Mouse (Mus musculus) limb, embryonic 15.5 days (tissue): ENCODE data around the gene Tmc4. TPM values are rescaled to one million over a fixed set of nuclear protein-coding genes. Genes with fewer than 3 reads are reported as not detected.

Experiments used
- ATAC-seq: fragments of 200-750 bp; cut with Nextera tagmentation; 2 replicates; pipeline ENCODE4 v1.8.0; 2017; ENCODE audit warnings: low read depth, moderate TSS enrichment; ENCODE audit not compliant: insufficient number of reproducible peaks, low FRiP score, low TSS enrichment
- H3K27ac ChIP-seq: fragments of 300-500 bp; sonication (generic); 2 replicates; pipeline ENCODE4 v1.5.1; 2015; ENCODE audit warnings: moderate library complexity, mild to moderate bottlenecking, inconsistent platforms
- H3K27me3 ChIP-seq: fragments of 300-500 bp; sonication (generic); 2 replicates; pipeline ENCODE4 v1.6.1; 2015; ENCODE audit warnings: inconsistent platforms
- H3K36me3 ChIP-seq: fragments of 300-500 bp; sonication (generic); 2 replicates; pipeline ENCODE4 v1.6.1; 2015; ENCODE audit warnings: inconsistent platforms
- H3K4me1 ChIP-seq: fragments of 300-500 bp; sonication (generic); 2 replicates; pipeline ENCODE4 v1.6.1; 2015; ENCODE audit warnings: inconsistent platforms
- H3K4me2 ChIP-seq: fragments of 300-500 bp; sonication (generic); 2 replicates; pipeline ENCODE4 v1.6.1; 2015; ENCODE audit warnings: mild to moderate bottlenecking, inconsistent platforms
- H3K4me3 ChIP-seq: fragments of 300-500 bp; sonication (generic); 2 replicates; pipeline ENCODE4 v1.5.1; 2015; ENCODE audit warnings: mild to moderate bottlenecking, inconsistent platforms
- H3K9ac ChIP-seq: fragments of 300-500 bp; sonication (generic); 2 replicates; pipeline ENCODE4 v1.6.1; 2015; ENCODE audit warnings: inconsistent platforms
- H3K9me3 ChIP-seq: fragments of 300-500 bp; sonication (generic); 2 replicates; pipeline ENCODE4 v1.6.1; 2016; ENCODE audit warnings: inconsistent platforms
- WGBS: fragments of 180-500 bp; shearing (Covaris S2); methylation state at CpG from one replicate; pipeline ENCODE4 v1.1.7; 2015; 5-methylcytosine and 5-hydroxymethylcytosine counted together
- polyA plus RNA-seq: library from polyadenylated mRNA; unstranded; fragments of >200 nt; fragmentation: Nextera tagmentation; extraction: Ambion mirVana; gene quantifications from 2 replicates; pipeline ENCODE4 v1.2.1, GENCODE M21; 2015

Gene Tmc4
- polyA plus RNA-seq, 1 experiment from 2014 or later: 7.0 TPM

DNA sequence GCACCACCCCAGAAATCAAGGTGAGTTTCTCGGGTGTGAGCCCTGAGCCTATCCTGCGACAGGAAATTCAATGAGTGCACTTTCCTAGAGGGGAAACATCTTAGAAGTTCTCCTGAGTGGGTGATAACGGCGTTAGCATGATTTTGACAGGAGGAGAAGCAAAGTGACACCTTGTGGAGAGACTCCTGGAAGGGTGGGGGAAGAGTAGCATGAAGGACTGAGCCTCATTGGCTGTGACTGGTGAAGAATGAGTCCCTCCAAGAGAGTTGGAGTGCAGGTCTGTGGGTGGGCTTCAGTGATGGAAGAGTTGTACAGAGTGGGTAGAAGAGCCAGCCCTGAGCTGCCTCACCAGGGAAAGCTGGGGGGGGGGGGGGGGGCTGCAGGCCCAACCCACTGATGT is 20.4 kb downstream of the Tmc4 start:
- no peak overlapping the region for H3K9ac ChIP-seq
- no peak overlapping the region for H3K4me3 ChIP-seq
- H3K4me1 ChIP-seq: no peaks in the 10 kb centered on the region
- no peak overlapping the region for H3K27ac ChIP-seq
- H3K36me3 ChIP-seq: peaks cover 99% of the 10 kb centered on the region
- WGBS: 89% methylated on average over 4 of the region's 4 CpGs
- no peaks in the 10 kb centered on the region for H3K9me3 ChIP-seq
- no peak for ATAC-seq
- H3K27me3 ChIP-seq: no peaks in the 10 kb centered on the region
- no peak overlapping the region for H3K4me2 ChIP-seq

DNA sequence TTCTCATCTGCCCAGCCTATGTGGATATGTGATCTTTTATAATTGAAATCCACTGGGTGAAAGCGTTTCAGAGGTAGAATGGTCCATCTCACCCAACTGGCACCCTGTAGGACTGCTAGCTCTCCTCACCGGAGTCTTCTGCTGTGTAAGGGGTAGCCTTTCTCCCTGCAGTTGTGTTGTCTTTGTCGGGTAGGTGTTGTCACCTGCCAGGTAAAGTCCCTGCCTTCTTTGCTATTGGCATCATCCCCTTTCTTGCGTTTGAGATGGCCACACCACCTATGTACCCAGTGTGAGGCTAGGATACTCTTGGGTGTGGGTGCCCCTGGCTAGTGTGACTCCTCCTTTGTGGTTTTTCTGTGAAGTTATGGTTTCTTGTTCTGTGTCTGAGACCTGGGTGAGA is 30.7 kb downstream of the Tmc4 start:
- ATAC-seq: no peak
- H3K4me2 ChIP-seq: peak overlapping the region; percentile 58
- 56% methylated on average over 4 of the region's 4 CpGs for WGBS
- peaks cover 32% of the 10 kb centered on the region for H3K4me1 ChIP-seq
- H3K27ac ChIP-seq: no peak overlapping the region
- no peaks in the 10 kb centered on the region for H3K9me3 ChIP-seq
- no peaks in the 10 kb centered on the region for H3K27me3 ChIP-seq
- peaks cover 25% of the 10 kb centered on the region for H3K36me3 ChIP-seq
- H3K4me3 ChIP-seq: peak overlapping the region; percentile 94
- H3K9ac ChIP-seq: peak overlapping the region; percentile 100

DNA sequence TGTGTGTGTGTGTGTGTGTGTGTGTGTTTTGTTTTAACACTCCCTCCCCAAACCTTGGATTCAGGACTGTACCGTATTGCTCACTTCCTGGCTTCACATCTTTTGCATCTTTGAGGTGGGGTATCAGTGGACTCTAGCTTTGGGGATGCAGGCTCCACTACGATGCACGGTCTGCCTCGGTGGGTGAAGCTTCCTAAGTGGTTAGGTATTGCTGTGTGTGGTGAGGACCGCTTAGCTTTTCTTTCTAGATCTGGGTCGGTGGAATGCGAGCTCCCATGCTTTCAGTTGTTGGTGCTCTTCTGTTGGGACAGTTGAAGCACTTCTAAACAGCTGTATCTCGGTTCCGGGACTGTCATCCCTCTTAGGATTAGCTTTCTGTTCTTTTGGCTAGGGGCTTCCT is 31.2 kb downstream of the Tmc4 start:
- Histone ChIP-seq H3K36me3 (peaks cover 25% of the 10 kb centered on the region), H3K9me3 (no peaks in the 10 kb centered on the region), H3K27ac (peak overlapping the region; percentile 99), H3K4me2 (peak overlapping the region; percentile 58), H3K9ac (peak overlapping the region; percentile 100), H3K4me3 (peak overlapping the region; percentile 94), H3K27me3 (no peaks in the 10 kb centered on the region), H3K4me1 (peaks cover 32% of the 10 kb centered on the region)
- no peak for ATAC-seq
- WGBS: 13% methylated on average over 9 of the region's 9 CpGs

DNA sequence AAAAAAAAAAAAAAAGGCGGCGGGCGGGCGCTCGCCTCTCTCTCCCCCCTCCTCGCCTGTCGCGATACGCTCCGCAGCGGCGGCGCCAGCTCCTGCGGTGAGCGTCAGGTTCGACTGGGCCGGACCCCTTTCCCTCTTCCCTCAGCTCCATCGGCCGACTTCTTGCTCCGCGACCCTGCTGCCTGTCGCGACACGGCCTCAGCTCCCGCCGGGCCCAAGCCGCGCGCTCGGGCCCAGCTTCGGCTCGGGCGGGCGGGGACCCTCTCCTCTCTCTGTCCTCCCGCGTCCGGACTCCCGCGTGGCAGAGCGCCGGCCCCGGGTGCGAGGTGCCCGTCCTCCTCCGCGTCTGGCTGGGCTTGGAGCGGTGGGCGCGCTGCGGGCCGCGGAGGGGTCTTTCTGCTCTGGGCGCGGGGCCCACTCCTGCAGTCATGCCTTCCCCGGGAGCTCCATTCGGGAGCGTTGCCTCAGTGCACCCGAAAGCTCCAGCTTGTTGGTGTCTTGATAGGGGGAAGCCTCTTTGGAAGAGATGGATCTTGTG is 31.8 kb downstream of the Tmc4 start:
- H3K9ac ChIP-seq: peak overlapping the region; percentile 100
- peak overlapping the region; percentile 58 for H3K4me2 ChIP-seq
- whole genome bisulfite sequencing: 0% methylated on average over 56 of the region's 58 CpGs
- H3K27ac ChIP-seq: peak overlapping the region; percentile 99
- peaks cover 32% of the 10 kb centered on the region for H3K4me1 ChIP-seq
- no peak for ATAC-seq
- H3K9me3 ChIP-seq: no peaks in the 10 kb centered on the region
- peaks cover 25% of the 10 kb centered on the region for H3K36me3 ChIP-seq
- H3K4me3 ChIP-seq: peak overlapping the region; percentile 94
- H3K27me3 ChIP-seq: no peaks in the 10 kb centered on the region

DNA sequence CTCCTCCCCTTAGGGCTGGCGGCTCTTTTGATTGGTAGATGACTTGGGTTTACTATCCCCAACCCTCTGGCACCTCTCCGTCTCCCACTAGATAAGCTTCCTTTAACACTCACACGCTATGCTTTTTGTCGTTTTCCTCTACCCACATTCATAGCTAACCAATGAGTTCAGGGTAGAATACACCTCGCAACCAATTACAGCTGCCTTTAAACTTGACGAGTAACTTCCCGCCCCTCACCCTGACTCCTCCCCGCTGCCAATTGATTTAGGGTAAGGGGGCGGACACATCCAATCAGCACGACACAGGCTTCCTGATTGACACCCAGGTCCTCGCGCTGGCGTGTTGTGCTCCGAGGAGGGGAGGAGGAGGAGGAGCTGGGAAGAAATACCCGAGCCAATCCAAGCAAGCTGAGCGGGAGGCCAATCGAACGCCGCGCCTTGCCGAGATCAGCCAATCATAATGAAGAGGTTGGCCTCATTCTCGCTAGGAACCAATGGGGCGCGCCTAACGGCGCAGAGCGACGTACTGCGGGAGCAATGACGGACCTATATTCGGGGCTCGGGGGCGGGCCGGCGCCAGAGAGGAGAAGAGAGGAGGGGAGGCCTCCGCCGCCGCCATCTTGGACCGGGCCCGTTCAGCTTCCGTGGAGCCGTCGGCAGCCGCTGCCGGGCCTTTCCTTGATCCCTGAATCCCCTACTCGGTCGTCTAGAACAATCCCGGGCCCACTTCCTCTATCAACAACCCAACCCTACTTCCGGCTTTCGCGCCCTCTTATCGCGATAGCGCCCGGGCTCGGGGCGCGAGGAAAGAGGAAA is 32.5 kb downstream of the Tmc4 start, which contains the start of gene Cnot3:
TSS of gene Cnot3 (plus strand) at position 597 of the 816 bp plus-strand sequence.
- Histone ChIP-seq H3K36me3 (peaks cover 25% of the 10 kb centered on the region), H3K4me1 (peaks cover 32% of the 10 kb centered on the region), H3K9ac (peak within 1 kb of the TSS; percentile 100), H3K27me3 (no peaks in the 10 kb centered on the region), H3K27ac (peak within 1 kb of the TSS; percentile 99), H3K4me3 (peak within 1 kb of the TSS; percentile 94), H3K4me2 (peak within 1 kb of the TSS; percentile 58), H3K9me3 (no peaks in the 10 kb centered on the region)
- 1% methylated on average over 57 of the region's 58 CpGs for WGBS
- peak; percentile 99 for ATAC-seq

DNA sequence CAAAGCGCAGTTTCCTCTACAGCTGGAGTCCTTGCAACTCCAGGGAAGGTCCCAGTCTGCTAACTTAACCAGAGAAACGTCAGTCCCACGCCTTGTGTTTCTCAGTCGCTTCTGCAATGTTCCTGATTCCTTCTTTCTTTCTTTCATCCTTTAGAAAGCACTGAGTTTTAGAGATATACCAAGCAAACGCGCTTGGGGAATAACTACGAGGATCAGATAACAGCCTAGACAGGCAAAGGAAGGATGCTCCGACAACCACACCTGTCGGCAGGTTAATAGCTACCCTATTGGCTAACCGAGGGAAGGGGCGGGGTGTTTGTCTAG is 33.0 kb downstream of the Tmc4 start:
- no peaks in the 10 kb centered on the region for H3K27me3 ChIP-seq
- H3K4me1 ChIP-seq: peaks cover 32% of the 10 kb centered on the region
- peak overlapping the region; percentile 58 for H3K4me2 ChIP-seq
- H3K9me3 ChIP-seq: no peaks in the 10 kb centered on the region
- H3K9ac ChIP-seq: no peak overlapping the region
- ATAC-seq: no peak
- H3K27ac ChIP-seq: peak overlapping the region; percentile 82
- 1% methylated on average over 11 of the region's 11 CpGs for WGBS
- H3K36me3 ChIP-seq: peaks cover 26% of the 10 kb centered on the region
- peak overlapping the region; percentile 94 for H3K4me3 ChIP-seq

DNA sequence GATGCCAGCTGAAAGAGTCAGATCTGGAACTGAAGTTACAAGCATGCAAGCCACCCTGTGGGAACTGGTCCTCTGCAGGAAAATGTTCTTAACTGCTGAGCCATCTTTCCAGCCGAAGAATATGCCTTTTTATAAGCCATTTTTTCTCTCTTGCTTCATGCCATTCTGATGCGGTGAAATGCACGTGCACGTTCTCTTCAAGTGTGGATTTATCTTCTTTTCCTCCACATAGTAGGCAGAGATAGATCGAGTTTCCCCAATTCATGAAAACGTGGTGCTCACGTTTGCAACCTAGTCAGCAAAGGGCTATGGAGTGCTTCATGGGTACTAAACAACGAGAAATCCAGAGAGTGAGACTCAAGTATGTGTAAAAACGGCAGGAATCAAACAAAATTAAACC is 33.5 kb downstream of the Tmc4 start:
- peaks cover 32% of the 10 kb centered on the region for H3K4me1 ChIP-seq
- H3K4me2 ChIP-seq: peak overlapping the region; percentile 58
- no peaks in the 10 kb centered on the region for H3K27me3 ChIP-seq
- no peak overlapping the region for H3K27ac ChIP-seq
- no peak overlapping the region for H3K9ac ChIP-seq
- H3K4me3 ChIP-seq: peak overlapping the region; percentile 94
- ATAC-seq: no peak
- H3K9me3 ChIP-seq: no peaks in the 10 kb centered on the region
- WGBS: 19% methylated on average over 9 of the region's 9 CpGs
- peaks cover 30% of the 10 kb centered on the region for H3K36me3 ChIP-seq

DNA sequence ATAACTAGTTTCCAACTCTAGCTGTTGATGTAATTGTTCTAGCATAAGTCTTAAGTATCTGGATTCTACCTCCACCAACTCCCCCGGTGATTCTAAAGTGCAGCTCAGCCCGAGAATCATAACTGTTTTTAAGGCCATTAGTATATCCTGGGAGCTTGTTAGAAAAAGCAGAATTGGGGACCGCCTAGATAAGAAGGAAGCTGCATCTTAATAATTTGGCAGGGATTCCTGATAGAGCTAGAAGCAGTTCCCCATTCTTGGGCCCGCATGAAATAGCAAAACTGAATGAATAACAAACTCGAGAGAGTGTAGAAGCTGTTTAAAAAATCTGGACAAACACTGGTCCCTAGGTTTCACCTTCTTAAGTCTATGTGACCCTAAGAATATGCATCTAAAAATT is 33.9 kb downstream of the Tmc4 start:
- Histone ChIP-seq H3K4me1 (peaks cover 30% of the 10 kb centered on the region), H3K36me3 (peaks cover 35% of the 10 kb centered on the region), H3K4me2 (no peak overlapping the region), H3K4me3 (no peak overlapping the region), H3K27me3 (no peaks in the 10 kb centered on the region), H3K27ac (no peak overlapping the region), H3K9ac (no peak overlapping the region), H3K9me3 (no peaks in the 10 kb centered on the region)
- ATAC-seq: no peak
- WGBS: 65% methylated on average over 5 of the region's 5 CpGs

DNA sequence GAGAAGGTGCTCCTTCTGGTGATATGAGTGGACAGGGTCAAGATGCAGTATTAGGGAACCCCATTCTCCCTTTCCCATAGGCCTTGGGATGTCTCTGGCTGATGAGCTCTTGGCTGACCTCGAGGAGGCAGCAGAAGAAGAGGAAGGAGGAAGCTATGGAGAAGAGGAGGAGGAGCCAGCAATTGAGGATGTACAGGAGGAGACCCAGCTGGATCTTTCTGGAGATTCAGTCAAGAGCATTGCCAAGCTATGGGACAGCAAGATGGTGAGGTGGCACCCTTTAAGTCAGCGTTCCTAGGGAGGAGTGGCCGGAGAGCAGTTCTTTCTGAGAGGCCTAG is 46.9 kb downstream of the Tmc4 start:
- 50% methylated on average over 3 of the region's 3 CpGs for WGBS
- Histone ChIP-seq H3K4me3 (peak overlapping the region; percentile 66), H3K27ac (no peak overlapping the region), H3K36me3 (peaks cover 43% of the 10 kb centered on the region), H3K9me3 (no peaks in the 10 kb centered on the region), H3K9ac (peak overlapping the region; percentile 70), H3K4me2 (peak overlapping the region; percentile 93), H3K4me1 (peaks cover 24% of the 10 kb centered on the region), H3K27me3 (no peaks in the 10 kb centered on the region)
- ATAC-seq: no peak

DNA sequence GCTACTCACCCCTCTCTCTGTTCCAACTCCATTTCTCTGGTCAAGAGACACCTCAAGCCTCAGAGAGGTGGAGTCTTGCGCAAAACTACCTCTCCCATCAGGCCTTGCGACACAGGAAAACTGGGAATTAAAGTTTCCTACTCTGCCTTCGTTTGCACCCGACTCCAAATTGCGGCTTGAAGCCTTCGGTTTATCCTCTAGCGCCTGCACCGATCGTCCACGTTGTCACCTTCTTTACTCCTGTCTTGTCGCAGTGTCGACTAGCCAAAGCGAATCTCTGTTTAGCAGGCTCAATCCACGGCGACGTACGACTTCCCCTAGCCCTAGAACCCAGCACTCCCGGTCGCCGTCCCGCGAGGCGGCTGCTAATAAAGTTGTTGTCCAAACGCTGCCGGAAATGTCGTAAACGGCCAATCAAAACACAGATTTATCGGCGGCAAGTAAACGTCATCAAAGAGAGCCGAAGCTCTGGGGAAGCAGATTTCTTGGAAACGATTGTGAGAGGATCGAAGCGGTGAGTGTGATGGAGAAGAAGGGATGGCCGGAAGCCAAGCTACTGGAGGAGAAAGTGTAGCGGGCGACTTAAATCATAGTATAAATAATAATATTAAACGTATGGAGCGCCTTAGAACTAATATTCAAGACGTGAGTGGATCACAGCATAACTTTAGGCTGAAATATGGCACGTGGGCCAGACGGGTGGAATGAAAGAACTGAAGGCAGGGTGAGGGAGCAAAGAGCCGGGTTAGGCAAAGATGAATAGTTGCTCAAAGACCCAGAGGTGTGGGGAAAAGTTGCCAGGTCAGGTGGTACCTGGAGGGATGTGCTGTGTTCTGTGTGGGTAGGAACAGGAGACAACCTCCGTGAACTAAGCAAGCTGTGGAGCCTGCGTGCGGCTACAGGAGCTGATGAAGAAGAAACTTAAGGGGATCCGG is 47.5 kb downstream of the Tmc4 start, which contains the start of the genes Tfpt and Prpf31:
TSS of gene Tfpt (minus strand) at position 387 of the 935 bp plus-strand sequence.
TSS of gene Prpf31 (plus strand) at position 443 of the 935 bp plus-strand sequence.
- H3K9ac ChIP-seq: peak within 1 kb of the TSS; percentile 70
- H3K27ac ChIP-seq: peak within 1 kb of the TSS; percentile 89
- H3K4me2 ChIP-seq: peak within 1 kb of the TSS; percentile 93
- peak within 1 kb of the TSS; percentile 66 for H3K4me3 ChIP-seq
- under 1% methylated on average over 47 of the region's 47 CpGs for WGBS
- H3K36me3 ChIP-seq: peaks cover 43% of the 10 kb centered on the region
- no peaks in the 10 kb centered on the region for H3K9me3 ChIP-seq
- peaks cover 24% of the 10 kb centered on the region for H3K4me1 ChIP-seq
- no peaks in the 10 kb centered on the region for H3K27me3 ChIP-seq
- peak; percentile 84 for ATAC-seq

DNA sequence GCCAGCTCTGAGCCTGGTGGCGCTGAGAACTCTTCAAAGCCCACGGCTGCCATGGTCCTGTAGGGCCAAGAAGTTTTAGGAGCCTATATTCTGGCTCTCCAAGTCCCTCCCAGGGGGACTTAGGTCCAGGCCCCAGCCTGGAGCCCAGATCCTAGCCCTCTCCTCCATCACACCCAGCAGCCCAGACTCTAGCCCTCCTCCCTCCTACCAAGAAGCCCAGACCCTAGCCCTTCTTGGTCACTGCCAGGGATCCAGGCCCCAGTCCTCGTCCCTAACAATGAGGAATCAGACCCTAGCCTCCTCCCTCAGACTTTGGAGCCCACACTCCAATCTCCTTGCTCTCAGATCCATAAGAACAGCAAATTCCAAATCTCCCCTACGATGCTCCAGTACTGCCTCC is 48.3 kb downstream of the Tmc4 start:
- Histone ChIP-seq H3K27me3 (no peaks in the 10 kb centered on the region), H3K4me1 (peaks cover 24% of the 10 kb centered on the region), H3K36me3 (peaks cover 44% of the 10 kb centered on the region), H3K9me3 (no peaks in the 10 kb centered on the region), H3K4me2 (peak overlapping the region; percentile 93), H3K9ac (peak overlapping the region; percentile 70), H3K4me3 (peak overlapping the region; percentile 66), H3K27ac (peak overlapping the region; percentile 89)
- no peak for ATAC-seq
- 27% methylated on average over 4 of the region's 4 CpGs for WGBS
